17 mouse cellular contexts compared by ENCODE assay signal in the genomic region with DNA sequence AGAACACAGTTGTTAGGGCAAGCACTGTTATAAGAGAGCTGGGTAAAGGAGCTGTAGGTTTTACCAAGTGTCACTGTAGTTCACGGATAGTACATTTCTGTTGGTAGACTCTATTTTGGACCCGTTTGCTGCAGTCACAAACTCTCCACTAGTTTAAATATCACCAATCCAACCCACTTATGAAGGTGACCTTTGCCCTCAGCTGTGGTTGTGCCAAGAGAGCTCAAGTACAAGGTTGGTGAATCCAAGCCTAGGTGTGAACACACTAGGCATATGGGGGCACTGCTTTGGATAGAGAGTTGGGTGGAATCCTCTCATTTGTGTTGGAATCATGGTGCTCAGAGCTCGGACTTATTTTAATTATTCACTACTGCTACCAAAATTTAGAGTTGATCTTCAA.
"Had no signal": no experiment of that assay in that cellular context is flagged by ENCODE, and none has a peak within 500 bp of the region (broad histone marks: within the 10 kb centered on the region; RNA-seq: fewer than 3 reads in every experiment).

No protein-coding gene starts in this region.

- H3K4me3 ChIP-seq: lung, embryonic 15.5 days; megakaryocyte, embryonic 14.5 days; midbrain, embryonic 13.5 days; midbrain, embryonic 15.5 days; neural tube, embryonic 12.5 days; stomach, embryonic 15.5 days had no signal

- H3K27ac ChIP-seq: lung, embryonic 15.5 days; macrophage; midbrain, embryonic 13.5 days; midbrain, embryonic 15.5 days; neural tube, embryonic 12.5 days; stomach, embryonic 15.5 days; stomach, postnatal 0 days had no signal

- H3K4me2 ChIP-seq: lung, embryonic 15.5 days; midbrain, embryonic 11.5 days; midbrain, embryonic 13.5 days; midbrain, embryonic 15.5 days; neural tube, embryonic 12.5 days; stomach, embryonic 15.5 days had no signal

- H3K4me1 ChIP-seq: lung, embryonic 15.5 days; midbrain, embryonic 13.5 days; midbrain, embryonic 15.5 days; neural tube, embryonic 12.5 days; stomach, embryonic 15.5 days had no signal

- H3K9me3 ChIP-seq: lung, embryonic 15.5 days; megakaryocyte, embryonic 14.5 days; midbrain, embryonic 13.5 days; midbrain, embryonic 15.5 days; neural tube, embryonic 12.5 days; stomach, embryonic 15.5 days had no signal

- ATAC-seq: lung, postnatal 0 days; midbrain, embryonic 13.5 days; midbrain, embryonic 15.5 days had no signal

- H3K36me3 ChIP-seq: lung, embryonic 15.5 days; midbrain, embryonic 15.5 days; neural tube, embryonic 12.5 days; stomach, embryonic 15.5 days had no signal

- H3K9ac ChIP-seq: lung, embryonic 15.5 days; midbrain, embryonic 13.5 days; midbrain, embryonic 15.5 days; neural tube, embryonic 12.5 days; stomach, embryonic 15.5 days had no signal

- DNase-seq: lung, adult 2 months; lung, postnatal 14 days; lung, postnatal 36 days; right cerebral cortex, postnatal 14 days; thymus, adult 2 months; thymus, postnatal 25 days; thymus, postnatal 4 days had no signal

- H3K27me3 ChIP-seq: lung, embryonic 15.5 days; megakaryocyte, embryonic 14.5 days; midbrain, embryonic 13.5 days; midbrain, embryonic 15.5 days; neural tube, embryonic 12.5 days; stomach, embryonic 15.5 days had no signal
